Mouse (Mus musculus) urinary bladder, postnatal 36 days (tissue): Measurements from ENCODE around the gene Zfp697.
A peak's percentile ranks its signal among the peaks of the same experiment; 100 is the strongest.
"Not testable (repeated sequence)": the region's sequence is repeated elsewhere in the genome, so short reads cannot be mapped to it uniquely, and the experiment has no call there.

Experiments used
- DNase-seq, 2 experiments: peaks; one replicate each; pipeline ENCODE4 v3.0.0; 2022; ENCODE audit warnings: low spot score in 2 of 2, mixed read lengths in 1 of 2

Gene Zfp697

DNA sequence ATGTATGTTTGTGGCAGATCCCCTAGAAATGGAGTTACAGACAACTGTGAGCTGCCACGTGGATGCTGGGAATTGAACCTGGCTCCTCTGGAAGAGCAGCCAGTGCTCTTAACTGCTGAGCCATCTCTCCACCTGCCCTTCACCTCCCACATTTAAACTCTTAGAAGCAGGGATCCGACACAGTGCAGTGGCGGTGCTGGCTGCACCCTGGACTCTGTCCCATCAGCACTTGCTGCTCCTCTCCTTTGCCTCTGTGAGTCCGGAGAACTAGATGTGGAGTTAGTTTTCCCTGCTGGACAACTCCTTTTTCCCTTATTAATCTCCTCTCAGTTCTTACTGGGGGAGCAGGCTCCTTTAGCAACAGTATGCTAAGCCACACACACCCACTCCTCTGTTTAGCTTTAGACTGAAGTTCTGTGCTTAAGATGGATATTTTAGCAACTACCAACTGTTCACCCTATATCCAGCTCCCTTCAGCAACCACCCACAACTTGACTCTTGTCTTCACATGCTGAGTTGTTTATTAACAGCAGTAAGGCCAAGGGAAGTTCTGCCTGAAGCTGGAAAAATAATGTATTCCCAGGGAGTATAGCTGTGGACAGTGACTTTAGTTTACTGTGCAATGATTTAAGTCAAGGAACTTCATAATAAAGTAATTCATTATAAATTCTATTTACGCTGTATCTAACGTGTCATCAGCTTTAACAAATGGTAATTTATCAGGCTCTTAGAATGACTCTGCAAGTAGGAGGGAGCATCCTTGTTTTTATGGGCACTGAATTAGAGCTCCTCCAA, 36.9 kb downstream of the Zfp697 start:
- no peak for DNase-seq

GRCm38 (mm10) chr3:98419786-98420070, 37.5 kb downstream of the Zfp697 start:
- DNase-seq: no peak

DNA sequence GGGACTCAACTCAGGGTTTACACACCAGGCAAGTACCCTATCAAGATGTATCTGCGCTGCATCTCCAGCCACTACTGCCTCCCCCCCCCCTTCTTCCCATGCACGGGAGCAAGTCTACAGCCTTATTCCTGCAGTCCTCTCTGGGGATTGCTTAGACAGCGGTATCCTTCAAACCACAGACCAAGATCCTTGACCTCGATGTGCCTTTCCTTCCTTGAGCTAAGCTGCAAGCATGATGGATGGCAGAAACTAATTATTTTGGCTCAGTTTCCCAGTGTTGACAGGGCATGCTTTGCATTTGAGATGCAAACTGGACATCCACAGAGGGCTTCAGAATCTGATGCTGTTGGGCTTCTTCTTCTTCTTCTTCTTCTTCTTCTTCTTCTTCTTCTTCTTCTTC, 40.7 kb downstream of the Zfp697 start:
- DNase-seq: no peak

- no peak for DNase-seq
Observed at GRCm38 (mm10) chr3:98426749-98427148, 44.5 kb downstream of the Zfp697 start.

DNA sequence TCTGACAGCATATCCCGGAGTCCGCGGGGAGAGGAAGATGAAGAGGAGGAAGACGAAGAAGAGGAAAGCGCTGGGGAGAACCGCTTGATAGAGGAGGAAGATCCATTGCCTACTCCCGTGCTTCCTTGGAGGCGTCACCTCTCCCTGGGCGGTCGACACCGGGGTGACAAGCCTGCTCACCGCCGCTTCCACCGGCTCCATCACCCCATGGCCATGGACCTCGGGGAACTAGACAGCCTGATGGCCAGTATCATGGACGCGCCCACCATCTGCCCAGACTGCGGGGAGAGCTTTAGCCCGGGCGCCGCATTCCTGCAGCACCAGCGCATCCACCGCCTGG, 45.0 kb downstream of the Zfp697 start:
- no peak for DNase-seq

DNA sequence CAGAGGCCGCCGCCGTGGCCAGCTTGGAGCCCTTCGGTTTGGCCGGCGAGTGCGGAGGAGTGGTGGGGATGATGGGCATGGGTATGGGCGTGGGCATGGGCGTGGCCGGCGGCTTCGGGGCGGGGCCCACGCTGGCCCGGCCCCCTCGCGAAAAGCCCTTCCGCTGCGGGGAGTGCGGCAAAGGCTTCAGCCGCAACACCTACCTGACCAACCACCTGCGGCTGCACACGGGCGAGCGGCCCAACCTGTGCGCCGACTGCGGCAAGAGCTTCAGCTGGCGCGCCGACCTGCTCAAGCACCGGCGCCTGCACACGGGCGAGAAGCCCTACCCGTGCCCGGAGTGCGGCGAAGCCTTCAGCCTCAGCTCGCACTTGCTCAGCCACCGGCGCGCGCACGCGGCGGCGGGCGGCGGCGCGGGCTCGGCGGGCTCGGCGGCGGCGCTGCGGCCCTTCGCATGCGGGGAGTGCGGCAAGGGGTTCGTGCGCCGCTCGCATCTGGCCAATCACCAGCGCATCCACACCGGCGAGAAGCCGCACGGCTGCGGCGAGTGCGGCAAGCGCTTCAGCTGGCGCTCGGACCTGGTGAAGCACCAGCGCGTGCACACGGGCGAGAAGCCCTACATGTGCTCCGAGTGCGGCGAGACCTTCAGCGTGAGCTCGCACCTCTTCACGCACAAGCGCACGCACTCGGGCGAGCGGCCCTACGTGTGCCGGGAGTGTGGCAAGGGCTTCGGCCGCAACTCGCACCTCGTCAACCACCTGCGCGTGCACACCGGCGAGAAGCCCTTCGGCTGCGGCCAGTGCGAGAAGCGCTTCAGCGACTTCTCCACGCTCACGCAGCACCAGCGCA, 45.6 kb downstream of the Zfp697 start:
- peak; percentile 46 to 73 for DNase-seq

DNA sequence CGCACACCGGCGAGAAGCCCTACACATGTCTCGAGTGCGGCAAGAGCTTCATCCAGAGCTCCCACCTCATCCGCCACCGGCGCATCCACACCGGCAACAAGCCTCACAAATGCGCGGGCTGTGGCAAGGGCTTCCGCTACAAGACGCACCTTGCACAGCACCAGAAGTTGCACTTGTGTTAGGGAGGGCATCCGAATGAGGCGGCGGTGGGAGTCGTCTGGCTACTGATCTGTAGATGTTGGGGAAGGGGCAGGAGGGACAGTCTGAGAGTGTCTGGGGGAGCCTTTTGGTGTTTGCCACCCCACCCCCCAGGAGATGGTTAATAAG, 46.2 kb downstream of the Zfp697 start:
- no peak for DNase-seq

GRCm38 (mm10) chr3:98428928-98429525, 46.8 kb downstream of the Zfp697 start:
- DNase-seq: no peak

- no peak for DNase-seq
Observed at GRCm38 (mm10) chr3:98434088-98434816, 52.0 kb downstream of the Zfp697 start.

DNA sequence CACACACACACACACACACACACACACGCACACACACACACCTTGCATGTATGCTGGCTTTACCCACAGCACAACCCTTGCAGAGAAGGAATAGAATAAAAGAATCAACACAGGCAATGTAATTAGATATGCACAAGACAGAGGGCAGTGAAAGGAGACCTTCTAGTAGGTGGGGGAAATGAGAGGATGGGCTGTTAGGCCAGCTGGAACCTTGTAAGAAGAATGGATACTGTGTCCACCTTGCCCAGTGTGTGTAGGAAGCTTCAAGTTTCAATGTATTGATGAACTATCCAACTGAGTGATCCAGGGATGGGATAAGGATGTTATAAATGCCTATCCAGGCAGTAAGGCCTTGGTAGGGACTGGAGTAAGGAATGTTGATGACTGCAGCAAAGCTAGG, 52.8 kb downstream of the Zfp697 start:
- DNase-seq: no peak

GRCm38 (mm10) chr3:98442245-98442644, 60.0 kb downstream of the Zfp697 start:
- DNase-seq: not testable (repeated sequence)

DNA sequence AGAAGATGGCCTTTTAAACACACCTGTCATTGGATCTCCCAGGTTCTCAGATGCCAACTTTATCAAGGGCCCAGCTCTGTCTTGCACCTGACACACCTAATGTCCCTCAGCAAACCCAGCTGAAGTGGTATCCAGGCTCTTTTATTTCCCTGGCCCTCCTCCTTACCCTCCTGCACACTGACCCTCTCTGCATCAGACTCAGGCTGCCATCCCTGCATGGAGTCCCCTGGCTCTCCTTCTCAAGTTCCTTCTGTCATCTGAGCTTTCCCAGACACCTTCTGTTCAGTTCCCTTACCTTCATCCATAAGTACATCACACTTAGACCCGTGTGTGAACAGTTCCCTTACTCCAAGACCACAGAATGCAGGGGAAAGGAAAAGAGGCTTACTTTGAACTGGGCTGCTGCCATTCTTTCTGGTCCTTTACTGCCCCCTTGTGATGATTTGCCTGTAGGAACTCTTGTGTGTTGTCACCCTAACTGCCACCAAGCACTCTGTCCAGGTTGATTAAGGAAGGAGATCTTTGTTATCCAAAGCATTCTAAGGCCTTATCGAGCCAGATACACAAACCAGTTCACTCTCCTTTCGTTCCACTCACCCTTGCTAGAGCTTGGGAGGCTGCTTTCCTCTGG, 61.0 kb downstream of the Zfp697 start:
- DNase-seq: not testable (repeated sequence)

DNA sequence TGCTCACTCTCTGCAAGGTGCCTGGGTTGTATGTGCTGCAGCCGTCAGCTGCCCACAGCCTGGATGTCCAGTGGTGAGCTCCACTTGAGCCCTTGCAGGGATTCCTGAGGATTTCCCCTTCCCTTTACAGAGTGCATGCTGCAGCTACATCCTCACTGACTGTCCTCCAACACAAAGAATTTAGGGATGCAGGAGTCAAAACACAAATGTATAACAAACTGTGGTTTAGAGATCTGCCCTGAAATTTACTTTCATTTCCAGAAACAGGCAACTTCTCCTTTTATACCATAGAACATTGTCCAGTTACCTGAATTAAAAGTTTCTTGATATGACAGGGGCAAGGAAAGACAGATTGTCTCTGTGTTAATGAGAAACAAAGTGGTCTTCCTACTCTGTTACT, 61.7 kb downstream of the Zfp697 start:
- DNase-seq: not testable (repeated sequence)

- not testable (repeated sequence) for DNase-seq
Observed at GRCm38 (mm10) chr3:98453786-98454185, 71.5 kb downstream of the Zfp697 start.

DNA sequence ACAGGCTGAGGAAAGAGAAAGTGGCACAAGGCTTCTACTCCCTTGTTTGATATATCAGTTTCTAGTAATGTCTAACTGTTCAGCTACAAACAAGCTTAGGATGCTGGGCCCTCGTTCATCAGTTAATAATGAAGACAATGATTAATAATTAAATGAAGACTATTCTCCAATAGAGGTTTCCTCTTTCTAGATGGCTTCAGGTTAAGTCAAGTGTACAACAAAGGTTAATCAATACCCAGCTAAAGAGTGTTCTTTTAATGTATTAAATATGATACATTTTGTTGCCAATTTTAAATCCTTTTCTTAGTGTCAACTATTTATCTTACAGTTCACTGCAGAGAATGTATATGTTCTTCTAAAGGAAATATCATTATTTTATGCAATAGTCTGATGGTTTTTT, 74.8 kb downstream of the Zfp697 start, which contains the start of gene Gm4450:
Gene Gm4450 (minus strand): TSS at position 101 of the 400 bp plus-strand sequence.
- not testable (repeated sequence) for DNase-seq

DNA sequence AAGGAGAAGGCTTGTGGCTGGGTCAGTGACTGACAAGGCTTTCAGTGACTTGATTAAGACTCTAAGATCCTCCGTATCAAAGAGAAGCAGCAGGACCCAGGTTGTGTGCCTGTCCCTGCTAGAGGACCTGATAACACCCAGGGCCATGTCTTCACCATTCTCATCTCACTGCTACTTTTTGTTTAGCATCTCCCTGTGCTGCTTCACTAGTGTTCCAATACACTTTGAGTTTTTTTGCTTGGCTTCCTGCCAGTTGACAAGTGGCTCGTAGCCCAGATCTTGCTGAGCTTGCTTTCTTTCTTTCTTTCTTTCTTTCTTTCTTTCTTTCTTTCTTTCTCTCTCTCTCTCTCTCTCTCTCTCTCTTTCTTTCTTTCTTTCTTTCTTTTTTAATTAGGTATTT, 87.1 kb downstream of the Zfp697 start:
- DNase-seq: not testable (repeated sequence)

GRCm38 (mm10) chr3:98471057-98471456, 88.8 kb downstream of the Zfp697 start:
- DNase-seq: not testable (repeated sequence)

DNA sequence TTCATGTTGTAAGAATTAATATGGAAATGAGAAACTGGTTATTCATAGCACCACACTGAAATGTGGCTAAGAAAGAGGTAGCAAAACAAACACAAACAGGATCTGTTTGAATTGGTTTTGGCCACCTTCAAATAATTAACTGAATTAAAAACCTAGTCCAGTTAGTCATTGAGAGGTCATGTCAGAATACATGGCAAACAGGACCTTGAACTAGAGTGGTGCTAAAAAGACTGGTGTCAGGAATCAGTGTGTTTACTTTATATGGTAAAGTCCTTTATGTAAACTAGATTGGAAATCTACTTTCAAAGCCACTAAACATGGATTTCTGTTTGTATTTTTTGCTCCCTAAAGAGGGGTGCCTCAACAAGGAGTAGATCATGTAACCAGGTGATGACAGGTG, 89.2 kb downstream of the Zfp697 start:
- not testable (repeated sequence) for DNase-seq

GRCm38 (mm10) chr3:98494184-98494583, 111.9 kb downstream of the Zfp697 start:
- not testable (repeated sequence) for DNase-seq

- DNase-seq: not testable (repeated sequence)
Observed at GRCm38 (mm10) chr3:98495055-98495454, 112.8 kb downstream of the Zfp697 start.

DNA sequence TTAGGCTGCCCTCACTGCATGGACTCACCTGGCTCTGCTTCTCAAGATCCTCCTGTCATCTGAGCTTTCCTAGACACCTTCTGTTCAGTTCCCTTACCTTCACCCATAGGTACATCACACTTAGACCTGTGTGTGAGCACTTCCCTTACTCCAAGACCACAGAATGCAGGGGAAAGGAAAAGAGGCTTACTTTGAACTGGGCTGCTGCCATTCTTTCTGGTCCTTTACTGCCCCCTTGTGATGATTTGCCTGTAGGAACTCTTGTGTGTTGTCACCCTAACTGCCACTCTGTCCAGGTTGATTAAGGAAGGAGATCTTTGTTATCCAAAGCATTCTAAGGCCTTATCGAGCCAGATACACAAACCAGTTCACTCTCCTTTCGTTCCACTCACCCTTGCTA, 114.5 kb downstream of the Zfp697 start:
- DNase-seq: not testable (repeated sequence)

GRCm38 (mm10) chr3:98497401-98497800, 115.1 kb downstream of the Zfp697 start:
- DNase-seq: not testable (repeated sequence)
